Mouse (Mus musculus) cortical plate, adult 2 months (tissue): ENCODE results near the gene Asic2.

ENCODE experiments used
- CTCF ChIP-seq: fragments of 200-500 bp; IDR thresholded peaks from 2 replicates; pipeline ENCODE4 v1.5.1; 2011; ENCODE audit warnings: mild to moderate bottlenecking, control low read depth, low read length; ENCODE audit not compliant: insufficient read depth; ENCODE audit errors: extremely low read depth
- POLR2A ChIP-seq: fragments of 200-500 bp; IDR thresholded peaks from 2 replicates; pipeline ENCODE4 v1.6.1; 2011; ENCODE audit warnings: mild to moderate bottlenecking, low read length, control low read depth; ENCODE audit not compliant: insufficient read depth; ENCODE audit errors: extremely low read depth

DNA sequence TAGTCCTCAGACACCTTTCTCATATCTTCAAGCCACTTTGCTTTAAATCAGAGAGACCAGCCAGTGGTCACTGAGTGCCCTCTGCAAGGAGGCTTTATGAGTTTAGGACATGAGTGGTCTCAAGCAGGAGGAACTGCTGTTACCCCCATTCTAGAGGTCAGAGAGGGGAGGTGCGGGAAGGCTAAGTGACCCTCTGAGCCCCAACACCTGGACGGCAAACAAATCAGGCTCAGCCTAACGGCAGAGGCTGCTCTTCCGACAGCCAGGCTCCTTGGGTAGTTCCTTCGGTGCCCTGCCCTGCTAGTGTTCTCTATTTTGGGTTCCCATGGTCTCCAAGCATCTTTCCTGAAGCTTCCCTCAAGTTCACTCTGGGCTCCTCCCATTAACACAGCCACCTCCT, 357.8 kb downstream of the Asic2 start:
- TF ChIP-seq POLR2A (no peak), CTCF (no peak)
